Mouse (Mus musculus): ENCODE measurements at regions not wholly inside any gene's neighbourhood (a gene's known extent, or its start where the extent isn't known, plus 50 kb on each side); places are given as distances from the start of the nearest gene placed in this dataset.

- TF ChIP-seq POLR2A (IDR thresholded peaks at IDR 0.05; ENCODE audit: borderline replicate concordance, extremely low read depth, low read depth, low read length) = no peak
- no peak for TF ChIP-seq CTCF (IDR thresholded peaks at IDR 0.05; ENCODE audit: insufficient read depth, low read length)
Measured at GRCm38 (mm10) chr2:159290081-159290480, 495.5 kb downstream of the Dhx35 start.
